Mouse (Mus musculus) liver, embryonic 13.5 days (tissue): ENCODE measurements around the gene Atl3. TPM values are rescaled to one million over a fixed set of nuclear protein-coding genes. Genes with fewer than 3 reads are reported as not detected.
A peak's percentile ranks its signal among the peaks of the same experiment; 100 is the strongest.

Source experiments
- ATAC-seq: fragments of 200-750 bp; cut with Nextera tagmentation; 2 replicates; pipeline ENCODE4 v1.8.0; 2017; ENCODE audit warnings: low read depth, mild to moderate bottlenecking, moderate number of reproducible peaks, moderate library complexity
- DNase-seq: peaks from one replicate; pipeline ENCODE4 v3.0.0; 2022
- H3K27ac ChIP-seq: fragments of 300-500 bp; sonication (generic); 2 replicates; pipeline ENCODE4 v1.5.1; 2015; ENCODE audit warnings: moderate library complexity, mild to moderate bottlenecking, inconsistent platforms
- H3K27me3 ChIP-seq: fragments of 300-500 bp; sonication (generic); 2 replicates; pipeline ENCODE4 v1.6.1; 2015; ENCODE audit warnings: mild to moderate bottlenecking, inconsistent platforms
- H3K36me3 ChIP-seq: fragments of 300-500 bp; sonication (generic); 2 replicates; pipeline ENCODE4 v1.6.1; 2015; ENCODE audit warnings: mild to moderate bottlenecking, inconsistent platforms
- H3K4me1 ChIP-seq: fragments of 300-500 bp; sonication (generic); replicated peaks from 2 replicates; pipeline ENCODE4 v1.6.1; 2015; ENCODE audit warnings: inconsistent platforms
- H3K4me2 ChIP-seq: fragments of 300-500 bp; sonication (generic); 2 replicates; pipeline ENCODE4 v1.6.1; 2015; ENCODE audit warnings: inconsistent platforms, mild to moderate bottlenecking, moderate library complexity
- H3K4me3 ChIP-seq: fragments of 300-500 bp; sonication (generic); replicated peaks from 2 replicates; pipeline ENCODE4 v1.5.1; 2015; ENCODE audit warnings: mild to moderate bottlenecking, inconsistent platforms
- H3K9ac ChIP-seq: fragments of 300-500 bp; sonication (generic); 2 replicates; pipeline ENCODE4 v1.6.1; 2015; ENCODE audit warnings: mild to moderate bottlenecking, inconsistent platforms
- H3K9me3 ChIP-seq: fragments of 300-500 bp; sonication (generic); replicated peaks from 2 replicates; pipeline ENCODE4 v1.6.1; 2016; ENCODE audit warnings: inconsistent platforms
- WGBS: fragments of 180-500 bp; shearing (Covaris S2); methylation state at CpG from one replicate; pipeline ENCODE4 v1.1.7; 2015; ENCODE audit not compliant: insufficient replicate concordance; 5-methylcytosine and 5-hydroxymethylcytosine counted together
- polyA plus RNA-seq: library from polyadenylated mRNA; unstranded; fragments of >200 nt; fragmentation: Nextera tagmentation; extraction: Ambion mirVana; gene quantifications from 2 replicates; pipeline ENCODE4 v1.2.1, GENCODE M21; 2015

The Atl3 gene
- polyA plus RNA-seq, 1 experiment from 2014 or later: 6.9 TPM

DNA sequence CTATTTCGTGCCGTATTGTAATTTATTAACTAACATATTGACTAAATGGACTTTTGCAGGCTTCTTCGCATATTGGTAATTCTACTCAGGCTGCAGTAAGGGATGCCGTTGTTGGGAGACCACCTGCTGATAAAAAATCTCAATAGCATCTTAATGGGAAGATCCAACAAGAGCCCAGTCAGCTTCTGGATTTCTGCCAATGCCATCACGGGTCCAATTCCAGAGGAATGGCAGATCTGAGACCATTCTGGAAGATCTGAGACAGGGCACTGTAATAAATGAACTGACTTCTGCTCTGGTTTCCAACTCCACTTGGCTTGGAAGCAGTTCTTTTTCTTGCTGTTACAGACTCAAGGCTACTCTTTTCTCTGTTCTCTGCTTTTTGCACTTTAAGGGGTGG lies 40.1 kb downstream of the Atl3 start:
- Histone ChIP-seq H3K27me3 (no peaks in the 10 kb centered on the region), H3K36me3 (peaks cover 39% of the 10 kb centered on the region), H3K4me1 (no peaks in the 10 kb centered on the region), H3K4me3 (no peak overlapping the region), H3K9me3 (no peaks in the 10 kb centered on the region), H3K9ac (no peak overlapping the region), H3K27ac (no peak overlapping the region), H3K4me2 (no peak overlapping the region)
- DNase-seq: no peak
- 84% methylated on average over 5 of the region's 5 CpGs for WGBS
- ATAC-seq: no peak

DNA sequence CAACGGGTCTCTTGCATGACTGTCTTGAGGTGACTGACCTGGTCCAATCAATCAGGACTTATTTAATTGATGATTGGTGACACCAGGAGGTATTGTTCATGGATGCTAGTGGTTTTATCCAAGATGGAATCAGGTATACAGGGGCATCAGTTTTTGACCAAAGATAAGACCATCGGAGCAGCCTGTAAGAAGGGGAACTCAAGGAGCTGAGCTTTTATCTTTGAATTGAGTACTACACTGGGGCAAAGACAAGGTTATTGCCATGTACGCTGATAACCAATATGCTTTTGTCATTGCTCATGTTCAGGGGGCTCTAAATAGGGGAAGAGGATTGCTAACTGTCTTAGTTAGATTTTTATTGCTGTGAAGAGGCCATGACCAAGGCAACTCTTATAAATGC lies 55.1 kb downstream of the Atl3 start:
- Histone ChIP-seq H3K36me3 (no peaks in the 10 kb centered on the region), H3K4me1 (peaks cover 34% of the 10 kb centered on the region), H3K9ac (no peak overlapping the region), H3K4me3 (no peak overlapping the region), H3K27ac (no peak overlapping the region), H3K9me3 (no peaks in the 10 kb centered on the region), H3K4me2 (no peak overlapping the region), H3K27me3 (no peaks in the 10 kb centered on the region)
- ATAC-seq (no peak), DNase-seq (no peak)
- WGBS: 65% methylated on average over 3 of the region's 3 CpGs

DNA sequence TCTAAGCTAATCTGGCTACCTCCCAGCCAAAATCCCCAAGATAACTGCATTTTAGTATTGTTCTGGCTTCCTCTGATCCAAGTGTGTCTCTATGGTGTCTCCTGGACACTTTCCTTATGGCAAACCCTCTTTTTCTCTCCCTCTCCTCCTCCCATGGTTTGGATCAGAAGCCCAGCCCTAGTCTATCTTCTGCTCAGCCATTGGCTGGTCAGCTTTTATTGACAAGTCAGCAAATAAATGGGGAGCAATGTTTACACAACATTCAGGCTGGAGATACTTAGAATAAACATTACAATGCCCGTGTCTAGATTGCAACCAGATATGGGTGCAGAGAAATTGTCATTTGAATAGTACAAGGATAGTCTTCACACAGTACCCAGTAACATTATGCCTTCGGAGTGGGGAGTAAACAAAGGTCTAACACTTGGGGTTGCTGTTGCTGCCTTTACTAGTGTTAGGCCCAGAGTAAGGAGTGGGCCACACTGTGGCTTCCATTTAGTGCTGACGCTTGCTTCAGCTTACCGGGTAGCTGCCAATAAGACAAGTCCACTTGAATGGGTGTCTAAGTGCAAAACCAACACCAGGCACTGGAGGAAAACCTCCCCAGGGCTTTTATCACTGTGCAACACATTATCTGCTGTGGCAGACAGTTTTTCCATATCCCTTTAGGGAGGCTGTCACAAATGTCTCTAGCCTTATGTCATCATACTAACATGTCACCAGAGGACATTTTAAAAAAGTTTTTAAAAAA lies 57.9 kb downstream of the Atl3 start:
- no peaks in the 10 kb centered on the region for H3K27me3 ChIP-seq
- WGBS: 25% methylated on average over 4 of the region's 4 CpGs
- H3K27ac ChIP-seq: peak overlapping the region; percentile 93
- H3K9me3 ChIP-seq: no peaks in the 10 kb centered on the region
- H3K36me3 ChIP-seq: no peaks in the 10 kb centered on the region
- ATAC-seq: peak; percentile 92
- peaks cover 50% of the 10 kb centered on the region for H3K4me1 ChIP-seq
- H3K4me2 ChIP-seq: peak overlapping the region; percentile 49
- peak overlapping the region; percentile 57 for H3K9ac ChIP-seq
- 0 out of 2 replicates have a peak overlapping the region, but pooled peaks have one; percentile 21 for H3K4me3 ChIP-seq
- peak; percentile 70 for DNase-seq

DNA sequence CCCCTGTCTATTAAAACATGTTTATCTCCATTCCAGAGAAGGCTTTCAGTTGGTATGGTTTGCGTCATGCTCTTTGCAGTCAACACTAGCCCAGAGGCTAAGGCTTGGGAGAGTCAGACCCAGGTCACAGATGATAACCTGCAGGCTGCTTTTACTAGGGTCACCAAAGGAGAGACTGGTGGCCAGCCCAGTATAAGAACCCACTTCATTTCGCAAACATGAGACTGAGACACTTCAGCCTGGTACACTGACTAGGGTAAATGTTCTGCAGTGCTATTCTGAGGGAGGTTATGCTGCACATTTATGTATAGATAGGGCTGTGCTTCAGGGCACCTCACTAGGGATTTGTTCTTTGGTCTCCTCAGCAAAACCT lies 58.4 kb downstream of the Atl3 start:
- Histone ChIP-seq H3K9me3 (no peaks in the 10 kb centered on the region), H3K27me3 (no peaks in the 10 kb centered on the region), H3K36me3 (no peaks in the 10 kb centered on the region), H3K9ac (peak overlapping the region; percentile 57), H3K4me2 (peak overlapping the region; percentile 49), H3K4me3 (no peak overlapping the region), H3K4me1 (peaks cover 54% of the 10 kb centered on the region), H3K27ac (peak overlapping the region; percentile 93)
- ATAC-seq (peak; percentile 39), DNase-seq (no peak)
- 20% methylated on average over 2 of the region's 2 CpGs for WGBS

DNA sequence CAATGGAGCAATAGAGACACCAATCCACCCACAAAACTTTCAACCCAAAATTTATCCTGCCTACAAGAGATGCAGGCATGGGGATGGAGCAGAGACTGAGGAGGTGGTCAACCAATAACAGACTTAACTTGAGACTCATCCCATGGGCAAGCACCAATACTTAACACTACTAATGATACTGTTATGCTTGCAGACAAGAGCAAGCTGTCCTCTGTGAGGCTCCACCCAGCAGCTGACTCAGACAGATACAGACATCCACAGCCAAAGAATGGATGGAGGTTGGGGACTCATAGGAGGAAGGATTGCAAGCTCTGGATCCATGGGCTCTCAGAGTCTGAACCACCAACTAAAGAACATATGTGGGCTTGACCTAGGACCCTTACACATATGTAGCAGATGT lies 59.6 kb downstream of the Atl3 start:
- ATAC-seq: peak; percentile 51
- Histone ChIP-seq H3K9ac (peak overlapping the region; percentile 57; the same call in 1 of the 2 replicates), H3K4me3 (no peak overlapping the region), H3K4me2 (peak overlapping the region; percentile 49), H3K27me3 (no peaks in the 10 kb centered on the region), H3K4me1 (peaks cover 64% of the 10 kb centered on the region), H3K27ac (peak overlapping the region; percentile 93), H3K9me3 (no peaks in the 10 kb centered on the region), H3K36me3 (no peaks in the 10 kb centered on the region)
- peak; percentile 53 for DNase-seq

DNA sequence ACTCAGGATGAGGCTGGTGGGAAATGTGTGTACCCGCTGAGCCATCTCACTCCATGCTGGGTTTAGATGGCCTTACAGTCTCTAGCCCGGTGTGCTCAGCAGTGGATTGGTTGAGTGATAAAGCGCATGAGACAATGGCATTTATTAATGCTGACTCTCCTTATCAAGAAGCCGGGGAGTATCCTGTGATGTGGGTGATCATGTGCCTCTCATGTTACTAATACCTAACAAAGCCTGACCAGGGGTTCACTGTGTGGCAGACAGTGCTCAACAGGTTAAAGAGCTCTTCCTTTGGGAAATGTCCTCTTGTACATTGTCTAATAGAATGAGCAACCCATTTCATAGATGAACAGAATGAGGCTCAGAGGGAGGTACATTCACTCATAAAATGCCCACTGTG lies 61.0 kb downstream of the Atl3 start:
- H3K27me3 ChIP-seq: no peaks in the 10 kb centered on the region
- H3K4me1 ChIP-seq: peaks cover 71% of the 10 kb centered on the region
- H3K9ac ChIP-seq: 0 out of 2 replicates have a peak overlapping the region, but pooled peaks have one; percentile 1
- no peaks in the 10 kb centered on the region for H3K9me3 ChIP-seq
- no peak overlapping the region for H3K4me3 ChIP-seq
- H3K4me2 ChIP-seq: no peak overlapping the region
- ATAC-seq: no peak
- 43% methylated on average over 4 of the region's 4 CpGs for WGBS
- DNase-seq: no peak
- H3K36me3 ChIP-seq: peaks cover 5% of the 10 kb centered on the region; the same call in 1 of the 2 replicates
- 0 out of 2 replicates have a peak overlapping the region, but pooled peaks have one; percentile 22 for H3K27ac ChIP-seq

DNA sequence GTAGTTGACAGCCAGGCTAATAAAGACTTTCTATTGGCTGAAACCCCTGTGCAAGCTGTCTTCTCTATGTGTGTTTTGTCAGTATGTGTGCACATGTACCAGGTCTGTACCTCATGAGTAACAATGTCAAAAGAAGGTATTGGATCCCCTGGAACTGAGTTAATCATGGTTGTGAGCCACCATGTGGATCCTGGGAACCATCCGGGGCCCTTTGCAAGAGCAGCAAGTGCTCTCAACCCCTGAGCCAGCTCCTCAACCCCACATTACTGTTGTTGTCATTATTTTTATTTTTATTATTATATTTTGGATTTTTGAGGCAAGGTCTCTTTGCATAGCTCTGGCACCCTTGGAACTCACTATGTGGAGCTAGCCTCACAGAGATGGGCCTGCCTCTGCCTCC lies 62.8 kb downstream of the Atl3 start:
- DNase-seq: no peak
- H3K4me3 ChIP-seq: no peak overlapping the region
- H3K9ac ChIP-seq: peak overlapping the region; percentile 90; the same call in 1 of the 2 replicates

DNA sequence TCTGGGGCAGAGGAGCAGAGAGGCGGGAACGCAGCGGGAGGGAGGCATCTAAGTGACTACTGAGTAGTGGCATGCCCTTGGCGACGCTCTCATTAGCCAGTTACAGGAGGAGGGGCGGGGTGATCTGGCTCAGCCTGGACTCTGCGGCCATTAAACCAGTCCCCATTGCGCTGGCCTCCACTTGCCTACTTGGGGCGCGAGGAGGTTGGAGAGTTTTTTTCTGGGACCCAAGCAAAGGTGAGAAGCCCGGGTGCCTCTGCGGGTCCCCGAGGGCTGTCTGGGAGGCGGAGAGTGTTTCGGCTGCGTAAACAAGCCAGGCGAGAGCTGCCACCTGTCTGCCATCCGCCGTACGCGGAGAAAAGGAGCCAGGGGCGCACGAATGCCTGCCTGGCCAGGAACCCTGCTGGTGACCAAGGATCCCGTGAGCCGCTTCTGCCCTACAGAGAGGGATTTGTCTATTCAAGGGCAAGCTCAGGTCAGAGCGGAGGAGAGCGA lies 63.5 kb downstream of the Atl3 start, which contains the start of gene Pla2g16:
TSS of gene Pla2g16 (plus strand) at position 132 of the 495 bp plus-strand sequence.
- Histone ChIP-seq H3K4me2 (peak within 1 kb of the TSS; percentile 82), H3K4me1 (peaks cover 58% of the 10 kb centered on the region), H3K9me3 (no peaks in the 10 kb centered on the region), H3K27me3 (no peaks in the 10 kb centered on the region), H3K4me3 (peak within 1 kb of the TSS; percentile 79), H3K27ac (peak within 1 kb of the TSS; percentile 80), H3K36me3 (peaks cover 5% of the 10 kb centered on the region; the same call in 1 of the 2 replicates), H3K9ac (peak within 1 kb of the TSS; percentile 90)
- WGBS: under 1% methylated on average over 27 of the region's 27 CpGs
- ATAC-seq (peak; percentile 95), DNase-seq (peak; percentile 73)

More for the DNA sequence above, 62.8 kb downstream of the Atl3 start:
- no peak for ATAC-seq
- Histone ChIP-seq H3K27me3 (no peaks in the 10 kb centered on the region), H3K36me3 (peaks cover 5% of the 10 kb centered on the region; the same call in 1 of the 2 replicates), H3K27ac (no peak overlapping the region), H3K4me1 (peaks cover 66% of the 10 kb centered on the region), H3K4me2 (peak overlapping the region; percentile 82; the same call in 1 of the 2 replicates), H3K9me3 (no peaks in the 10 kb centered on the region)
- 89% methylated on average over 1 of the region's 1 CpGs for WGBS

DNA sequence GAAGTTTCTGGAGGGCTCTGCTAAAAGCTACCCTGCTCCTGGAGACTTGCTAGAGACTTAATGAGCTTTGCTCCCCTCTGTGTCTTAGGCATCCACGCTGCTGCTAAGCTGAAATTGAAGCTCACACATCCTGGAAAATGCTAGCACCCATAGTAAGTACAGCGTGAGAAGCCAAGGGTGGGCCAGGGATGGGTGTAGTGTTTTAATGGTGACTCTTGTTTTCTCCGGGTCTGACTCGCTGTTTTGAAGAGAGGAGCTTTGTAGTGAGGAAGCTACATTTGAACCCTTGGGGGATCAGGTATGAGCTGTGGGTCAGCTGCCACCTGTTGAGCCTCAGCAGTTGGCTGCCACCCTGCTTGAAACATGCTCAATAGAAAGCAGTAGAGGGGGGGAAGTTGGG lies 64.0 kb downstream of the Atl3 start:
- no peak for DNase-seq
- H3K4me2 ChIP-seq: peak overlapping the region; percentile 82
- H3K27ac ChIP-seq: peak overlapping the region; percentile 80
- peak overlapping the region; percentile 79 for H3K4me3 ChIP-seq
- ATAC-seq: peak; percentile 27
- peaks cover 5% of the 10 kb centered on the region; the same call in 1 of the 2 replicates for H3K36me3 ChIP-seq
- H3K4me1 ChIP-seq: peaks cover 54% of the 10 kb centered on the region
- H3K9me3 ChIP-seq: no peaks in the 10 kb centered on the region
- no peaks in the 10 kb centered on the region for H3K27me3 ChIP-seq
- peak overlapping the region; percentile 90 for H3K9ac ChIP-seq
- WGBS: under 1% methylated on average over 4 of the region's 4 CpGs

DNA sequence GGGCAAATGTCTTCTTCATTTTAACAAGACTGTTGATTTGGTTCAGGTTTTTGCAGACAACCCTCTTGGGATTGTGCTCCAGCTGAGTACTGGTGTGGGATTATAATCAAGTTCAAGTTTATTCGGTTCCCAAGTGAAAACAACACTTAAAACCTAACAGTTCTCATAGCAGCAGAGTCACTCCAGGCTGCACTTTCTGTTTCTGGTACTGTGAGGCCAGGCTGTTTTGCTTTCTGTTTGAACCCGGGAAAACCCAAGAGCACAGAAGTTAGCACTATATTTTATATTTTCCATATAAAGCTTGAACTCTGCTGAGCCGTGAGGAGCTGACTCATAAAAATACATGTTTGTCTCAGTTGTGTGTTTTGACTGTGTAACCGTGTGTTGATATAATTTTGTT lies 64.8 kb downstream of the Atl3 start:
- peak overlapping the region; percentile 82 for H3K4me2 ChIP-seq
- H3K4me3 ChIP-seq: peak overlapping the region; percentile 79
- no peaks in the 10 kb centered on the region for H3K9me3 ChIP-seq
- peaks cover 53% of the 10 kb centered on the region for H3K4me1 ChIP-seq
- no peak for DNase-seq
- ATAC-seq: no peak
- 70% methylated on average over 4 of the region's 4 CpGs for WGBS
- H3K27me3 ChIP-seq: no peaks in the 10 kb centered on the region
- peak overlapping the region; percentile 80 for H3K27ac ChIP-seq
- H3K36me3 ChIP-seq: peaks cover 5% of the 10 kb centered on the region; the same call in 1 of the 2 replicates
- H3K9ac ChIP-seq: peak overlapping the region; percentile 90

DNA sequence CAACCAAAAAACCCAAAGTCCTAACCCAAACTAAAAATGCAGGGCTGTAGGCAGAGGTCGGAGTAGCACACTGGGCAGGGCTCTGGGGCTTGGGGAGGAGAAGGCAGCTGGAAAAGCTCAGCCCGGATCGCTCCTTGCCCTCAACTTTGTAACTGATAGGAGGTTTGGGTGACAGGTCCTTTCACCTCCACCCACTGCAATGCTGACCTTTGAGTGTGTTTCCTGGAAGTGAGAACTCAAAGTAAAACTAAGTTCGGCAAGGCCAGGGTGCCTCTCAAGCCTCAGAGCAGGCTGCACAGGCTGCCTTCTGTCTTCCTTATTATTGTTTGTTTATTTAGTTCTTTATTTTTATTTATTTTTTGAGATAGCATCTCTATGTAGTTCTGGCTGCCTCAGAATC lies 66.1 kb downstream of the Atl3 start:
- no peak for ATAC-seq
- DNase-seq: no peak
- Histone ChIP-seq H3K27ac (no peak overlapping the region), H3K4me2 (no peak overlapping the region), H3K27me3 (no peaks in the 10 kb centered on the region), H3K4me1 (peaks cover 42% of the 10 kb centered on the region), H3K9me3 (no peaks in the 10 kb centered on the region), H3K36me3 (peaks cover 5% of the 10 kb centered on the region; the same call in 1 of the 2 replicates), H3K4me3 (no peak overlapping the region), H3K9ac (no peak overlapping the region)
- WGBS: 63% methylated on average over 4 of the region's 4 CpGs
